9 mouse cellular contexts compared by ENCODE assay signal in the genomic region with DNA sequence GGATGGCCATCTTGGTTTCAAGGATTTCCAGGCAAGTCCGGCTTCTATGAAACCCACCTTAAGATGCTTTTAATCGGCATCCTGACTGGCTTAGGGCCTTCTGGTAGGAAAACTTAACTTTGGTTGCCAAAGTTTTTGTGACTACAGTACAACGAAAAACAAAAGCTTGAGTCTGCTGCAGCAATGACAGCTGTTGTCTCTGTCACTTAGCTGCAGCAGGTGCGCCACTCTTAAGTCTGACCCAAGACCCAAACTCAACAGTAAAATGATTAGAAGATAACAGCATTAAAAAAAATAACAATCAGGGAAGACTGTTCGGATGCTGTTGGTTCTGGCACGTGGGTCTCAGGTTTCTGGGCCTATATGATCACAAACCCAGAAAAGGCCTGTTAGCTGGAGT. TPM values are rescaled to one million over a fixed set of nuclear protein-coding genes. Genes with fewer than 3 reads are reported as not detected.
A peak's percentile ranks its signal among the peaks of the same experiment; 100 is the strongest.
DNase-seq lines count a peak whose midpoint lies in the region; ATAC-seq and TF ChIP-seq lines count a peak whose summit lies in the region.
"Had no signal": no experiment of that assay in that cellular context is flagged by ENCODE, and none has a peak within 500 bp of the region (broad histone marks: within the 10 kb centered on the region; RNA-seq: fewer than 3 reads in every experiment).

No protein-coding gene starts in this region.

- no peaks in the 10 kb centered on the region for H3K9me3 ChIP-seq in lung, embryonic 14.5 days (ENCODE audit: low read depth, low read length)
- no peaks in the 10 kb centered on the region for H3K9me3 ChIP-seq in forebrain, embryonic 12.5 days
- no peaks in the 10 kb centered on the region for H3K9me3 ChIP-seq in limb, embryonic 12.5 days
- H3K9me3 ChIP-seq in stomach, embryonic 14.5 days (ENCODE audit: control insufficient read depth, low read depth, low read length): no peaks in the 10 kb centered on the region

- H3K4me1 ChIP-seq in lung, embryonic 14.5 days (ENCODE audit: insufficient read depth): peaks cover 27% of the 10 kb centered on the region
- H3K4me1 ChIP-seq in forebrain, embryonic 12.5 days: peaks cover 38% of the 10 kb centered on the region
- H3K4me1 ChIP-seq in limb, embryonic 12.5 days (replicated peaks): peaks cover 38% of the 10 kb centered on the region
- H3K4me1 ChIP-seq in stomach, embryonic 14.5 days (ENCODE audit: control insufficient read depth, insufficient read depth, low read length): peaks cover 32% of the 10 kb centered on the region

- no peak for ATAC-seq in lung, embryonic 14.5 days (ENCODE audit: insufficient read depth)
- no peak for ATAC-seq in forebrain, embryonic 12.5 days (ENCODE audit: low FRiP score)
- ATAC-seq in limb, embryonic 12.5 days (ENCODE audit: insufficient number of reproducible peaks, insufficient read depth, low FRiP score, low TSS enrichment, low read depth): no peak
- ATAC-seq in stomach, embryonic 14.5 days (ENCODE audit: insufficient number of reproducible peaks, insufficient read depth, low FRiP score, low read depth): no peak

- H3K27me3 ChIP-seq in lung, embryonic 14.5 days (ENCODE audit: insufficient read depth, low read length): no peaks in the 10 kb centered on the region
- no peaks in the 10 kb centered on the region for H3K27me3 ChIP-seq in forebrain, embryonic 12.5 days
- H3K27me3 ChIP-seq in limb, embryonic 12.5 days: no peaks in the 10 kb centered on the region
- H3K27me3 ChIP-seq in stomach, embryonic 14.5 days (ENCODE audit: control insufficient read depth, insufficient read depth, low read length): no peaks in the 10 kb centered on the region

- H3K36me3 ChIP-seq in lung, embryonic 14.5 days (ENCODE audit: insufficient read depth): peaks cover 30% of the 10 kb centered on the region
- H3K36me3 ChIP-seq in forebrain, embryonic 12.5 days (replicated peaks): peaks cover 28% of the 10 kb centered on the region
- peaks cover 37% of the 10 kb centered on the region for H3K36me3 ChIP-seq in limb, embryonic 12.5 days
- H3K36me3 ChIP-seq in stomach, embryonic 14.5 days (ENCODE audit: control insufficient read depth, insufficient read depth, low read length): peaks cover 18% of the 10 kb centered on the region; the same call in 1 of the 2 replicates

- H3K27ac ChIP-seq in lung, embryonic 14.5 days (ENCODE audit: low read depth): peak overlapping the region; percentile 93
- H3K27ac ChIP-seq in forebrain, embryonic 12.5 days: peak overlapping the region; percentile 65; the same call in 1 of the 2 replicates
- H3K27ac ChIP-seq in limb, embryonic 12.5 days: peak overlapping the region; percentile 97; the same call in 1 of the 2 replicates
- H3K27ac ChIP-seq in stomach, embryonic 14.5 days (ENCODE audit: low read length): peak overlapping the region; percentile 98
- H3K27ac ChIP-seq: macrophage had no signal

- no peak for TF ChIP-seq CTCF in lung, embryonic 14.5 days (IDR thresholded peaks at IDR 0.05; ENCODE audit: low read depth)

- peak overlapping the region; percentile 75 for H3K4me2 ChIP-seq in lung, embryonic 14.5 days
- H3K4me2 ChIP-seq in forebrain, embryonic 12.5 days: peak overlapping the region; percentile 79
- peak overlapping the region; percentile 92 for H3K4me2 ChIP-seq in limb, embryonic 12.5 days
- peak overlapping the region; percentile 71 for H3K4me2 ChIP-seq in stomach, embryonic 14.5 days (replicated peaks; ENCODE audit: low read depth, low read length)

- no peak for DNase-seq in lung, embryonic 14.5 days
- DNase-seq in lung, postnatal 4 days: no peak
- no peak for DNase-seq in layer of hippocampus, postnatal 14 days (ENCODE audit: low spot score in 2 of 2)
- DNase-seq in cerebellum, postnatal 36 days: no peak
- DNase-seq: thymus, adult 18-20 months had no signal

- peak overlapping the region; percentile 86 for H3K9ac ChIP-seq in lung, embryonic 14.5 days
- H3K9ac ChIP-seq in forebrain, embryonic 12.5 days: peak overlapping the region; percentile 89
- peak overlapping the region; percentile 95; the same call in 1 of the 2 replicates for H3K9ac ChIP-seq in limb, embryonic 12.5 days (replicated peaks)
- H3K9ac ChIP-seq in stomach, embryonic 14.5 days (replicated peaks; ENCODE audit: low read depth, low read length): peak overlapping the region; percentile 47; the same call in 1 of the 2 replicates

- H3K4me3 ChIP-seq in lung, embryonic 14.5 days (ENCODE audit: low read depth, low read length): peak overlapping the region; percentile 91
- H3K4me3 ChIP-seq in forebrain, embryonic 12.5 days (replicated peaks): peak overlapping the region; percentile 88
- peak overlapping the region; percentile 88 for H3K4me3 ChIP-seq in limb, embryonic 12.5 days (replicated peaks)
- peak overlapping the region; percentile 92 for H3K4me3 ChIP-seq in stomach, embryonic 14.5 days (ENCODE audit: low read depth, low read length)

- 46% methylated on average over 6 of the region's 6 CpGs for WGBS in lung, embryonic 14.5 days
- 68% methylated on average over 6 of the region's 6 CpGs for whole genome bisulfite sequencing in forebrain, embryonic 12.5 days
- 65% methylated on average over 6 of the region's 6 CpGs for WGBS in limb, embryonic 12.5 days
- WGBS in stomach, embryonic 14.5 days: 60% methylated on average over 6 of the region's 6 CpGs

RNA-seq across cellular contexts. Expression of a gene that starts 1.0 kb away (rescaled TPM):
- 69.1 and 75.1 TPM in 2 replicates for polyA plus RNA-seq in lung, embryonic 14.5 days (2014; fragmentation: Nextera tagmentation; extraction: Ambion mirVana)
- polyA plus RNA-seq in forebrain, embryonic 12.5 days (2016; fragmentation: Nextera tagmentation; extraction: Ambion mirVana): 88.3 and 89.3 TPM in 2 replicates
- 83.6 and 89.8 TPM in 2 replicates for polyA plus RNA-seq in limb, embryonic 12.5 days (2016; fragmentation: Nextera tagmentation; extraction: Ambion mirVana)
- 67.1 and 73.7 TPM in 2 replicates for polyA plus RNA-seq in stomach, embryonic 14.5 days (2014; fragmentation: Nextera tagmentation; extraction: Ambion mirVana)
- 1 to 10 TPM; 2.7 to 3.0 TPM for total RNA-seq in layer of hippocampus, postnatal 14 days (2021)

RNA-seq across cellular contexts. Expression of a gene that starts 18.9 kb away (rescaled TPM):
- polyA plus RNA-seq in lung, embryonic 14.5 days (2014; fragmentation: Nextera tagmentation; extraction: Ambion mirVana): 5.7 and 7.2 TPM in 2 replicates
- 8.6 and 11.8 TPM in 2 replicates for polyA plus RNA-seq in forebrain, embryonic 12.5 days (2016; fragmentation: Nextera tagmentation; extraction: Ambion mirVana)
- polyA plus RNA-seq in limb, embryonic 12.5 days (2016; fragmentation: Nextera tagmentation; extraction: Ambion mirVana): 11.1 and 12.5 TPM in 2 replicates
- 8.0 and 9.1 TPM in 2 replicates for polyA plus RNA-seq in stomach, embryonic 14.5 days (2014; fragmentation: Nextera tagmentation; extraction: Ambion mirVana)
- 1 to 10 TPM; 3.4 to 3.5 TPM for total RNA-seq in layer of hippocampus, postnatal 14 days (2021)

RNA-seq across cellular contexts. Expression of a gene that starts 24.1 kb away (rescaled TPM):
- polyA plus RNA-seq in lung, embryonic 14.5 days (2014; fragmentation: Nextera tagmentation; extraction: Ambion mirVana): 194 and 210 TPM in 2 replicates
- 170 and 173 TPM in 2 replicates for polyA plus RNA-seq in forebrain, embryonic 12.5 days (2016; fragmentation: Nextera tagmentation; extraction: Ambion mirVana)
- 177 and 190 TPM in 2 replicates for polyA plus RNA-seq in limb, embryonic 12.5 days (2016; fragmentation: Nextera tagmentation; extraction: Ambion mirVana)
- polyA plus RNA-seq in stomach, embryonic 14.5 days (2014; fragmentation: Nextera tagmentation; extraction: Ambion mirVana): 189 and 202 TPM in 2 replicates
- 100 to 1,000 TPM; 108 to 114 TPM for total RNA-seq in layer of hippocampus, postnatal 14 days (2021)

RNA-seq across cellular contexts. Expression of a gene that starts 48.2 kb away (rescaled TPM):
- 0.21 and 0.50 TPM in 2 replicates for polyA plus RNA-seq in lung, embryonic 14.5 days (2014; fragmentation: Nextera tagmentation; extraction: Ambion mirVana)
- 0.17 and 0.23 TPM in 2 replicates for polyA plus RNA-seq in forebrain, embryonic 12.5 days (2016; fragmentation: Nextera tagmentation; extraction: Ambion mirVana)
- 0.58 and 0.76 TPM in 2 replicates for polyA plus RNA-seq in limb, embryonic 12.5 days (2016; fragmentation: Nextera tagmentation; extraction: Ambion mirVana)
- 0.22 and 0.28 TPM in 2 replicates for polyA plus RNA-seq in stomach, embryonic 14.5 days (2014; fragmentation: Nextera tagmentation; extraction: Ambion mirVana)
- total RNA-seq in layer of hippocampus, postnatal 14 days (2021): under 1 TPM; 0.19 to 0.30 TPM
